Mouse (Mus musculus): Measurements from ENCODE around the gene Plk1.

DNA sequence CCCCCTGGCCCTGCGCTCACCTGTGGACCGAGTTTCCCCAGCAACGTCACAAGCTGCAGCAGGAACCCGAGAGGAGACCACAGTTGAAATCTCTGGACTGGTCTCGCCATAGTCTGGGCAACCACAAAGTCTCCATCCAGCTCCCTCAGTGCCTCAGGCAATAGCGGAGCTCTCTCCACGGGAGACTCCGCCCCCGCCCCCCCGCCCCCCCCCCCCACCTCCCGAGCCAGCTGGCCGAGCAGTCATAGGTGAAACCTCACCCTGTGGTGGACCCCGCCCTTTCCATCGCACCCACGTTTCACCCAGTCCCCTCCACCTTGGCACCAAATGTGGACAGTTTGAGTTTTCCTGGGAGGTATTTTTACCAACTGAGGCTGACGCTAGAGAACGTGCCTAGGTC, 26.8 kb downstream of the Plk1 start, which contains the start of gene Ern2:
- no peak for TF ChIP-seq POLR2A (IDR thresholded peaks at IDR 0.05; ENCODE audit: extremely low read depth, insufficient read depth, low read length)
- TF ChIP-seq CTCF (IDR thresholded peaks at IDR 0.05; ENCODE audit: low read depth, low read length) = no peak

All from liver, adult 2 months (tissue).